Mouse (Mus musculus): ENCODE data around the gene Ddx39.

DNA sequence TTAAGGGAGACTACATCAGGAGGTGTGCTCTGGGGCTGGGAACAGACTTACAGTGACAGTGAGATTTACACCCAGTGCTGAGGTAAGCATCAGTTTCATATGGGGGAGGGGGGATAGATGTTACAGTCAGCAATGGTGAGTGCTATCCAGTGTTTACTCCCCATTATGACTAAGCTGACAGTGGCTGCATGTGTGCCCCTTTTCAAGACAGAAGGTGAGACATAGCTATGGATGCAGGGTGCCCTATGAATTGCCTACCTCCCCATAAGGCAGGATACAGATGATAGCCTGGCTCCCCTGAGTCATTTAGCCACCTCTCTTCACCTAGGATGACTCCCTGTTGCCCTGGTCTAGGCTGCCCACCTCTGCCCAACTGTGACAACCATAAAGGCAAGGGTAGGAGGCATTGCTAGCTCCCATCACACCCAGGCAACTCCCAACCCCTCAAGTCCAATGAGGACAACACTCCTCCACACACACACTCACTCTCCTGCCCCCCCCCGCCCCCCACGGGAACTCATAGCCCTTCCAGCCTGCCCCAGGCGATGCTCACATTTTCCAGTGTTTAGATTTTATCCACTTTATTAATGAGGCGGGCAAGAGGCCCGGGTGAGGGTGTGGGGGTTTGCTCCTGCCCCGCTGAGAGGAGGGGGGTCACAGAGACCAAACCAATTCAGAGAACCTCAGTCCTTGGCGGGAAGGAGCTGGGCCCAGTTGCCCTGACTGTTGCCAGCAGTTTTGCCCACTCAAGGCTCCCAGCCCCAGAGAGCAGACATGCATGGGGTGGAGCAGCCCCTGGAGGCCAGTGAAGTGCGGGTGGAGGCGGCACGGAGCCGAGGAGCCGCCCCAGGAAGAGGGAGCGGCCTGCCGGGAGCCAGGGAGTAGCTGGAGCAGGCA lies 48.8 kb upstream of the Ddx39 start, which contains the start of gene Ptger1:
- peak; percentile 40 for TF ChIP-seq CTCF (IDR thresholded peaks at IDR 0.05)
- TF ChIP-seq EP300 (IDR thresholded peaks at IDR 0.05; ENCODE audit: insufficient read depth, low read depth, low read length): no peak
